In genomic region chr4:55391480-55391879, GRCm38 (mm10) we compare ENCODE assay signal across 27 mouse cellular contexts. TPM values are rescaled to one million over a fixed set of nuclear protein-coding genes. Genes with fewer than 3 reads are reported as not detected.
DNase-seq lines count a peak whose midpoint lies in the region; ATAC-seq and TF ChIP-seq lines count a peak whose summit lies in the region.
"Had no signal": no experiment of that assay in that cellular context is flagged by ENCODE, and none has a peak within 500 bp of the region (broad histone marks: within the 10 kb centered on the region; RNA-seq: fewer than 3 reads in every experiment).

No protein-coding gene starts in this region.

- no peak overlapping the region for H3K9ac ChIP-seq in heart, adult 2 months (ENCODE audit: low read depth, low read length)
- no peak overlapping the region for H3K9ac ChIP-seq in heart, embryonic 11.5 days (ENCODE audit: low read depth, low read length)
- no peak overlapping the region for H3K9ac ChIP-seq in heart, embryonic 13.5 days
- H3K9ac ChIP-seq: embryonic facial prominence, embryonic 13.5 days; forebrain, embryonic 15.5 days; hindbrain, embryonic 13.5 days; limb, embryonic 15.5 days; liver, embryonic 13.5 days; midbrain, embryonic 13.5 days had no signal

- no peak overlapping the region for H3K4me2 ChIP-seq in heart, embryonic 11.5 days
- no peak overlapping the region for H3K4me2 ChIP-seq in heart, embryonic 13.5 days
- H3K4me2 ChIP-seq: embryonic facial prominence, embryonic 13.5 days; forebrain, embryonic 15.5 days; hindbrain, embryonic 13.5 days; limb, embryonic 15.5 days; liver, embryonic 13.5 days; midbrain, embryonic 13.5 days had no signal

- TF ChIP-seq POLR2A in heart, adult 2 months (IDR thresholded peaks at IDR 0.05; ENCODE audit: insufficient read depth, low read depth, low read length): no peak

- intact Hi-C loops in heart, adult 2 months (cut with DNase I): no loop called here

- ATAC-seq in heart, embryonic 11.5 days (replicated peaks; ENCODE audit: insufficient number of reproducible peaks, low FRiP score, low TSS enrichment): no peak
- no peak for ATAC-seq in heart, embryonic 13.5 days (ENCODE audit: extremely low read depth, insufficient number of reproducible peaks, low FRiP score, low TSS enrichment)
- ATAC-seq: forebrain, embryonic 15.5 days; intestine, postnatal 0 days; lung, postnatal 0 days; midbrain, embryonic 13.5 days; Patski had no signal

- no peak for TF ChIP-seq EP300 in heart, adult 2 months (IDR thresholded peaks at IDR 0.05; ENCODE audit: insufficient read depth, low read depth, low read length)

- no peaks in the 10 kb centered on the region for H3K9me3 ChIP-seq in heart, embryonic 11.5 days (replicated peaks; ENCODE audit: control insufficient read depth, low read length)
- no peaks in the 10 kb centered on the region for H3K9me3 ChIP-seq in heart, embryonic 13.5 days
- H3K9me3 ChIP-seq: embryonic facial prominence, embryonic 13.5 days; forebrain, embryonic 10.5 days; forebrain, embryonic 15.5 days; hindbrain, embryonic 13.5 days; limb, embryonic 10.5 days; limb, embryonic 15.5 days; liver, embryonic 13.5 days; megakaryocyte, embryonic 14.5 days; midbrain, embryonic 13.5 days had no signal

- no peak overlapping the region for H3K4me3 ChIP-seq in heart, adult 2 months
- H3K4me3 ChIP-seq in heart, embryonic 11.5 days (ENCODE audit: low read depth, low read length): no peak overlapping the region
- no peak overlapping the region for H3K4me3 ChIP-seq in heart, embryonic 13.5 days
- H3K4me3 ChIP-seq in macrophage (ENCODE audit: inconsistent target): no peak overlapping the region
- H3K4me3 ChIP-seq: embryonic facial prominence, embryonic 13.5 days; forebrain, embryonic 10.5 days; forebrain, embryonic 15.5 days; gastrocnemius, adult 2 months; hindbrain, embryonic 13.5 days; limb, embryonic 10.5 days; limb, embryonic 15.5 days; liver, embryonic 13.5 days; megakaryocyte, embryonic 14.5 days; midbrain, embryonic 13.5 days had no signal

- 17% methylated on average over 1 of the region's 1 CpGs for WGBS in heart, adult 2 months
- WGBS in heart, embryonic 11.5 days (ENCODE audit: insufficient replicate concordance): 61% methylated on average over 1 of the region's 1 CpGs
- 47% methylated on average over 1 of the region's 1 CpGs for WGBS in heart, embryonic 13.5 days
- 100% methylated on average over 1 of the region's 1 CpGs for WGBS in macrophage (ENCODE audit: missing documents)

- H3K27ac ChIP-seq in heart, adult 2 months: peak overlapping the region; percentile 26; the same call in 1 of the 2 replicates
- no peak overlapping the region for H3K27ac ChIP-seq in heart, embryonic 11.5 days (ENCODE audit: low read depth, low read length)
- H3K27ac ChIP-seq in heart, embryonic 13.5 days (replicated peaks): 0 out of 2 replicates have a peak overlapping the region, but pooled peaks have one; percentile 21
- H3K27ac ChIP-seq in macrophage: peak overlapping the region; percentile 34
- H3K27ac ChIP-seq: embryonic facial prominence, embryonic 13.5 days; forebrain, embryonic 10.5 days; forebrain, embryonic 15.5 days; gastrocnemius, adult 2 months; hindbrain, embryonic 13.5 days; limb, embryonic 10.5 days; limb, embryonic 15.5 days; liver, embryonic 13.5 days; midbrain, embryonic 13.5 days had no signal

- DNase-seq in heart, adult 2 months: no peak
- peak; percentile 3 for DNase-seq in lung, postnatal 10 days
- no peak for DNase-seq in lung, postnatal 25 days (ENCODE audit: low spot score)
- DNase-seq in frontal cortex, postnatal 25 days (ENCODE audit: low spot score in 2 of 2): no peak
- DNase-seq: adrenal gland, postnatal 10 days; cerebellum, adult 11 months; cerebellum, postnatal 10 days; gastrocnemius, adult 2 months; gastrocnemius, postnatal 36 days; kidney, postnatal 4 days; layer of hippocampus, postnatal 36 days; liver, embryonic 13.5 days; lung, adult 18-20 months had no signal

- peaks cover 3% of the 10 kb centered on the region for H3K4me1 ChIP-seq in heart, adult 2 months (ENCODE audit: control insufficient read depth, insufficient read depth, low read length)
- peaks cover 6% of the 10 kb centered on the region; the same call in 1 of the 2 replicates for H3K4me1 ChIP-seq in heart, embryonic 11.5 days (ENCODE audit: control insufficient read depth, insufficient read depth, low read length)
- H3K4me1 ChIP-seq in heart, embryonic 13.5 days: peaks cover 10% of the 10 kb centered on the region
- H3K4me1 ChIP-seq: embryonic facial prominence, embryonic 13.5 days; forebrain, embryonic 10.5 days; forebrain, embryonic 15.5 days; hindbrain, embryonic 13.5 days; limb, embryonic 10.5 days; limb, embryonic 15.5 days; liver, embryonic 13.5 days; midbrain, embryonic 13.5 days had no signal

- H3K36me3 ChIP-seq in heart, adult 2 months (ENCODE audit: control insufficient read depth, insufficient read depth, low read length): peaks cover 9% of the 10 kb centered on the region
- peaks cover 3% of the 10 kb centered on the region for H3K36me3 ChIP-seq in heart, embryonic 11.5 days (ENCODE audit: control insufficient read depth, insufficient read depth, low read length)
- peaks cover 42% of the 10 kb centered on the region for H3K36me3 ChIP-seq in heart, embryonic 13.5 days
- no peaks in the 10 kb centered on the region for H3K36me3 ChIP-seq in macrophage (ENCODE audit: inconsistent target)

- H3K27me3 ChIP-seq in heart, adult 2 months (ENCODE audit: control insufficient read depth, insufficient read depth, low read length): no peaks in the 10 kb centered on the region
- H3K27me3 ChIP-seq in heart, embryonic 11.5 days (ENCODE audit: control insufficient read depth, insufficient read depth, low read length): no peaks in the 10 kb centered on the region
- no peaks in the 10 kb centered on the region for H3K27me3 ChIP-seq in heart, embryonic 13.5 days (replicated peaks)
- H3K27me3 ChIP-seq: embryonic facial prominence, embryonic 13.5 days; forebrain, embryonic 15.5 days; hindbrain, embryonic 13.5 days; limb, embryonic 15.5 days; liver, embryonic 13.5 days; megakaryocyte, embryonic 14.5 days; midbrain, embryonic 13.5 days; Patski had no signal

- H3K79me2 ChIP-seq in heart, adult 2 months (replicated peaks; ENCODE audit: control insufficient read depth, insufficient read depth, low read length): no peaks in the 10 kb centered on the region
- H3K79me2 ChIP-seq in macrophage (ENCODE audit: inconsistent target): peaks cover 12% of the 10 kb centered on the region; the same call in 1 of the 2 replicates

- TF ChIP-seq CTCF in heart, adult 2 months (IDR thresholded peaks at IDR 0.05): no peak

RNA-seq across cellular contexts. Expression of gene Rad23b, which starts 41.6 kb away (rescaled TPM):
- total RNA-seq in heart, adult 2 months (2021): 100 to 1,000 TPM; 113 to 121 TPM
- 124 and 137 TPM in 2 replicates for polyA plus RNA-seq in heart, adult 2 months (2012; rRNA removed)
- polyA plus RNA-seq in heart, embryonic 11.5 days (2014; fragmentation: Nextera tagmentation; extraction: Ambion mirVana): 49.6 and 71.3 TPM in 2 replicates
- 59.8 and 61.4 TPM in 2 replicates for polyA plus RNA-seq in heart, embryonic 13.5 days (2015; fragmentation: Nextera tagmentation; extraction: Ambion mirVana)
- total RNA-seq in macrophage (2018; cell fraction: chromatin; rRNA removed): 100 to 1,000 TPM in 2 of 26 experiments, 10 to 100 TPM in 24; 34.1 to 107 (median 76.3) TPM
- total RNA-seq in macrophage (2018; cell fraction: cytosol; rRNA removed): 100 to 1,000 TPM in 2 of 26 experiments, 10 to 100 TPM in 24; 74.3 to 106 (median 83.6) TPM
- total RNA-seq in macrophage (2018; cell fraction: nucleus; rRNA removed): 10 to 100 TPM; 34.5 to 91.3 (median 68.6) TPM
- 67.1 to 167 TPM (median 101 TPM) in 3 replicates for polyA plus RNA-seq in macrophage (2018)
